Mouse (Mus musculus) naive thymus-derived CD4-positive, alpha-beta T cell, adult 2 months (primary cell): ENCODE results near the gene Specc1l.
"Not testable (repeated sequence)": the region's sequence is repeated elsewhere in the genome, so short reads cannot be mapped to it uniquely, and the experiment has no call there.

Source experiments
- DNase-seq: peaks from one replicate; pipeline ENCODE4 v3.0.0-alpha.2; 2011; ENCODE audit warnings: low read depth

Specc1l gene

GRCm38 (mm10) chr10:75316908-75317761, 105.3 kb downstream of the Specc1l start:
- peak; percentile 80 for DNase-seq

GRCm38 (mm10) chr10:75318206-75318605, 106.3 kb downstream of the Specc1l start:
- no peak for DNase-seq

GRCm38 (mm10) chr10:75320321-75320720, 108.4 kb downstream of the Specc1l start:
- peak; percentile 77 for DNase-seq

GRCm38 (mm10) chr10:75322966-75323365, 111.1 kb downstream of the Specc1l start:
- DNase-seq: no peak

- DNase-seq: no peak
Measured at GRCm38 (mm10) chr10:75323986-75324385, 112.1 kb downstream of the Specc1l start.

- no peak for DNase-seq
Measured at GRCm38 (mm10) chr10:75324391-75324790, 112.5 kb downstream of the Specc1l start.

- no peak for DNase-seq
Measured at GRCm38 (mm10) chr10:75325821-75326220, 113.9 kb downstream of the Specc1l start.

GRCm38 (mm10) chr10:75326553-75326952, 114.7 kb downstream of the Specc1l start:
- DNase-seq: peak; percentile 78

GRCm38 (mm10) chr10:75327081-75327480, 115.2 kb downstream of the Specc1l start:
- no peak for DNase-seq

GRCm38 (mm10) chr10:75328201-75328704, 116.4 kb downstream of the Specc1l start:
- no peak for DNase-seq

GRCm38 (mm10) chr10:75332268-75332667, 120.4 kb downstream of the Specc1l start:
- DNase-seq: no peak

GRCm38 (mm10) chr10:75333176-75333776, 121.4 kb downstream of the Specc1l start:
- no peak for DNase-seq

GRCm38 (mm10) chr10:75334175-75334574, 122.3 kb downstream of the Specc1l start:
- DNase-seq: no peak

- no peak for DNase-seq
Measured at GRCm38 (mm10) chr10:75335075-75335474, 123.2 kb downstream of the Specc1l start.

GRCm38 (mm10) chr10:75337231-75337630, 125.4 kb downstream of the Specc1l start:
- DNase-seq: no peak

- DNase-seq: no peak
Measured at GRCm38 (mm10) chr10:75338852-75339251, 127.0 kb downstream of the Specc1l start.

GRCm38 (mm10) chr10:75339377-75339776, 127.5 kb downstream of the Specc1l start:
- DNase-seq: no peak

- no peak for DNase-seq
Measured at GRCm38 (mm10) chr10:75341936-75342335, 130.1 kb downstream of the Specc1l start.

GRCm38 (mm10) chr10:75344563-75344962, 132.7 kb downstream of the Specc1l start:
- not testable (repeated sequence) for DNase-seq

- no peak for DNase-seq
Measured at GRCm38 (mm10) chr10:75345265-75345664, 133.4 kb downstream of the Specc1l start.

GRCm38 (mm10) chr10:75350564-75350963, 138.7 kb downstream of the Specc1l start:
- no peak for DNase-seq

GRCm38 (mm10) chr10:75352541-75352940, 140.7 kb downstream of the Specc1l start:
- no peak for DNase-seq

- not testable (repeated sequence) for DNase-seq
Measured at GRCm38 (mm10) chr10:75353838-75354241, 142.0 kb downstream of the Specc1l start.
